Mouse (Mus musculus): ENCODE results near the gene Wdr5b.

GRCm38 (mm10) chr16:36071071-36071449 lies 30.1 kb downstream of the Wdr5b start:
- TF ChIP-seq CTCF (IDR thresholded peaks at IDR 0.05; ENCODE audit: extremely low read depth, insufficient read depth, low read length): no peak
- TF ChIP-seq POLR2A (IDR thresholded peaks at IDR 0.05; ENCODE audit: extremely low read depth, insufficient read depth, low read length): no peak
